Mouse (Mus musculus): Measurements from ENCODE around the gene Tldc2. TPM values are rescaled to one million over a fixed set of nuclear protein-coding genes. Genes with fewer than 3 reads are reported as not detected.
A peak's percentile ranks its signal among the peaks of the same experiment; 100 is the strongest.

Tldc2 gene
- polyA plus RNA-seq, 1 experiment from 2014 or later: not detected

- Histone ChIP-seq H3K9me3 (ENCODE audit: low read length) (no peaks in the 10 kb centered on the region), H3K4me2 (ENCODE audit: low read depth, low read length) (no peak overlapping the region), H3K4me3 (ENCODE audit: low read depth, low read length) (no peak overlapping the region), H3K9ac (replicated peaks) (no peak overlapping the region), H3K36me3 (replicated peaks; ENCODE audit: insufficient read depth, low read length) (no peaks in the 10 kb centered on the region), H3K27me3 (ENCODE audit: insufficient read depth, low read length) (no peaks in the 10 kb centered on the region), H3K27ac (ENCODE audit: low read depth) (peak overlapping the region; percentile 49; the same call in 1 of the 2 replicates), H3K4me1 (ENCODE audit: insufficient read depth) (peaks cover 21% of the 10 kb centered on the region)
- TF ChIP-seq EP300 (IDR thresholded peaks at IDR 0.05; ENCODE audit: low read depth): no peak
- no peak for TF ChIP-seq CTCF (IDR thresholded peaks at IDR 0.05; ENCODE audit: low read depth)
- ATAC-seq (no peak), DNase-seq (no peak)
- 47% methylated on average over 5 of the region's 5 CpGs for WGBS (ENCODE audit: insufficient replicate concordance)
Observed at GRCm38 (mm10) chr2:157138808-157139207, 52.0 kb downstream of the Tldc2 start.

- no peak for DNase-seq
- no peaks in the 10 kb centered on the region for H3K9me3 ChIP-seq (ENCODE audit: low read length)
- no peaks in the 10 kb centered on the region for H3K27me3 ChIP-seq (ENCODE audit: insufficient read depth, low read length)
- H3K4me1 ChIP-seq (ENCODE audit: insufficient read depth): peaks cover 21% of the 10 kb centered on the region
- TF ChIP-seq EP300 (IDR thresholded peaks at IDR 0.05; ENCODE audit: low read depth) (no peak), CTCF (IDR thresholded peaks at IDR 0.05; ENCODE audit: low read depth) (no peak)
- H3K4me2 ChIP-seq (ENCODE audit: low read depth, low read length): no peak overlapping the region
- 68% methylated on average over 5 of the region's 5 CpGs for WGBS (ENCODE audit: insufficient replicate concordance)
- H3K4me3 ChIP-seq (ENCODE audit: low read depth, low read length): no peak overlapping the region
- H3K27ac ChIP-seq (ENCODE audit: low read depth): peak overlapping the region; percentile 49; the same call in 1 of the 2 replicates
- H3K9ac ChIP-seq (replicated peaks): no peak overlapping the region
- no peak for ATAC-seq
- H3K36me3 ChIP-seq (replicated peaks; ENCODE audit: insufficient read depth, low read length): no peaks in the 10 kb centered on the region
Observed at GRCm38 (mm10) chr2:157139251-157139802, 52.5 kb downstream of the Tldc2 start.

- H3K4me3 ChIP-seq (ENCODE audit: low read depth, low read length): no peak overlapping the region
- no peak overlapping the region for H3K27ac ChIP-seq (ENCODE audit: low read depth)
- peaks cover 15% of the 10 kb centered on the region for H3K36me3 ChIP-seq (replicated peaks; ENCODE audit: insufficient read depth, low read length)
- H3K27me3 ChIP-seq (ENCODE audit: insufficient read depth, low read length): no peaks in the 10 kb centered on the region
- H3K4me2 ChIP-seq (ENCODE audit: low read depth, low read length): no peak overlapping the region
- DNase-seq (no peak), ATAC-seq (no peak)
- TF ChIP-seq EP300 (IDR thresholded peaks at IDR 0.05; ENCODE audit: low read depth) (no peak), CTCF (IDR thresholded peaks at IDR 0.05; ENCODE audit: low read depth) (no peak)
- peaks cover 12% of the 10 kb centered on the region; the same call in 1 of the 2 replicates for H3K4me1 ChIP-seq (ENCODE audit: insufficient read depth)
- no peak overlapping the region for H3K9ac ChIP-seq (replicated peaks)
- 58% methylated on average over 4 of the region's 4 CpGs for WGBS (ENCODE audit: insufficient replicate concordance)
- H3K9me3 ChIP-seq (ENCODE audit: low read length): no peaks in the 10 kb centered on the region
Observed at GRCm38 (mm10) chr2:157141962-157142361, 55.1 kb downstream of the Tldc2 start.

GRCm38 (mm10) chr2:157144132-157144531 is 57.3 kb downstream of the Tldc2 start:
- no peaks in the 10 kb centered on the region for H3K9me3 ChIP-seq (ENCODE audit: low read length)
- 83% methylated on average over 5 of the region's 5 CpGs for WGBS (ENCODE audit: insufficient replicate concordance)

GRCm38 (mm10) chr2:157145173-157145572 is 58.3 kb downstream of the Tldc2 start:
- TF ChIP-seq CTCF (IDR thresholded peaks at IDR 0.05; ENCODE audit: low read depth) (no peak), EP300 (IDR thresholded peaks at IDR 0.05; ENCODE audit: low read depth) (no peak)
- 35% methylated on average over 1 of the region's 1 CpGs for WGBS (ENCODE audit: insufficient replicate concordance)
- Histone ChIP-seq H3K9me3 (ENCODE audit: low read length) (no peaks in the 10 kb centered on the region), H3K27me3 (ENCODE audit: insufficient read depth, low read length) (no peaks in the 10 kb centered on the region), H3K4me3 (ENCODE audit: low read depth, low read length) (no peak overlapping the region), H3K4me1 (ENCODE audit: insufficient read depth) (no peaks in the 10 kb centered on the region), H3K9ac (replicated peaks) (no peak overlapping the region), H3K36me3 (replicated peaks; ENCODE audit: insufficient read depth, low read length) (peaks cover 39% of the 10 kb centered on the region), H3K4me2 (ENCODE audit: low read depth, low read length) (no peak overlapping the region), H3K27ac (ENCODE audit: low read depth) (no peak overlapping the region)
- DNase-seq: no peak
- ATAC-seq: no peak

More at GRCm38 (mm10) chr2:157144132-157144531, 57.3 kb downstream of the Tldc2 start:
- Histone ChIP-seq H3K36me3 (replicated peaks; ENCODE audit: insufficient read depth, low read length) (peaks cover 28% of the 10 kb centered on the region), H3K9ac (replicated peaks) (no peak overlapping the region), H3K27me3 (ENCODE audit: insufficient read depth, low read length) (no peaks in the 10 kb centered on the region), H3K4me3 (ENCODE audit: low read depth, low read length) (no peak overlapping the region), H3K27ac (ENCODE audit: low read depth) (no peak overlapping the region), H3K4me2 (ENCODE audit: low read depth, low read length) (no peak overlapping the region), H3K4me1 (ENCODE audit: insufficient read depth) (peaks cover 6% of the 10 kb centered on the region; the same call in 1 of the 2 replicates)
- DNase-seq: no peak
- TF ChIP-seq EP300 (IDR thresholded peaks at IDR 0.05; ENCODE audit: low read depth) (no peak), CTCF (IDR thresholded peaks at IDR 0.05; ENCODE audit: low read depth) (no peak)
- ATAC-seq: no peak

Other genes starting within 250 kb of the Tldc2 start
- gene Tgif2, start 247.0 kb upstream of the Tldc2 start, polyA plus RNA-seq (2015; fragmentation: Nextera tagmentation; extraction: Ambion mirVana): 4.9 and 5.1 TPM in 2 replicates
- gene 4930518I15Rik, start 229.1 kb upstream of the Tldc2 start, polyA plus RNA-seq (2015; fragmentation: Nextera tagmentation; extraction: Ambion mirVana): 1.2 and 1.8 TPM in 2 replicates
- 190 and 216 TPM in 2 replicates for gene Rab5if, start 223.9 kb upstream of the Tldc2 start, polyA plus RNA-seq (2015; fragmentation: Nextera tagmentation; extraction: Ambion mirVana)
- 1.8 and 2.4 TPM in 2 replicates for gene Sla2, start 199.9 kb upstream of the Tldc2 start, polyA plus RNA-seq (2015; fragmentation: Nextera tagmentation; extraction: Ambion mirVana)
- 10.0 and 11.3 TPM in 2 replicates for gene Ndrg3, start 95.0 kb upstream of the Tldc2 start, polyA plus RNA-seq (2015; fragmentation: Nextera tagmentation; extraction: Ambion mirVana)
- gene Dsn1, start 79.9 kb upstream of the Tldc2 start, polyA plus RNA-seq (2015; fragmentation: Nextera tagmentation; extraction: Ambion mirVana): 12.4 and 14.0 TPM in 2 replicates
- gene Soga1, start 7.8 kb upstream of the Tldc2 start, polyA plus RNA-seq (2015; fragmentation: Nextera tagmentation; extraction: Ambion mirVana): 0.65 and 1.0 TPM in 2 replicates
- gene Samhd1, start 48.2 kb downstream of the Tldc2 start, polyA plus RNA-seq (2015; fragmentation: Nextera tagmentation; extraction: Ambion mirVana): 16.5 and 17.3 TPM in 2 replicates
- 9.1 and 10.0 TPM in 2 replicates for gene Rbl1, start 117.5 kb downstream of the Tldc2 start, polyA plus RNA-seq (2015; fragmentation: Nextera tagmentation; extraction: Ambion mirVana)
- 74.2 and 86.1 TPM in 2 replicates for gene Rpn2, start 192.0 kb downstream of the Tldc2 start, polyA plus RNA-seq (2015; fragmentation: Nextera tagmentation; extraction: Ambion mirVana)
- gene Mroh8, start 192.5 kb downstream of the Tldc2 start, polyA plus RNA-seq (2015; fragmentation: Nextera tagmentation; extraction: Ambion mirVana): 0.07 and 0.17 TPM in 2 replicates

Measured in liver, postnatal 0 days (tissue).